Mouse (Mus musculus) cortical plate, adult 2 months (tissue): ENCODE results near the gene Gm34653. TPM values are rescaled to one million over a fixed set of nuclear protein-coding genes. Genes with fewer than 3 reads are reported as not detected.
"Not testable (repeated sequence)": the region's sequence is repeated elsewhere in the genome, so short reads cannot be mapped to it uniquely, and the experiment has no call there.

ENCODE experiments used
- H3K27ac ChIP-seq: fragments of 200-500 bp; 2 replicates; pipeline ENCODE4 v1.5.1; 2012; ENCODE audit warnings: low read length, control low read depth, inconsistent platforms; ENCODE audit not compliant: insufficient read depth
- H3K4me1 ChIP-seq: fragments of 200-500 bp; 2 replicates; pipeline ENCODE4 v1.6.1; 2011; ENCODE audit warnings: low read length; ENCODE audit not compliant: control insufficient read depth, insufficient read depth
- H3K4me3 ChIP-seq: fragments of 200-500 bp; 2 replicates; pipeline ENCODE4 v1.5.1; 2011; ENCODE audit warnings: mild to moderate bottlenecking, low read length, control low read depth; ENCODE audit not compliant: insufficient read depth
- CTCF ChIP-seq: fragments of 200-500 bp; IDR thresholded peaks from 2 replicates; pipeline ENCODE4 v1.5.1; 2011; ENCODE audit warnings: mild to moderate bottlenecking, control low read depth, low read length; ENCODE audit not compliant: insufficient read depth; ENCODE audit errors: extremely low read depth
- POLR2A ChIP-seq: fragments of 200-500 bp; IDR thresholded peaks from 2 replicates; pipeline ENCODE4 v1.6.1; 2011; ENCODE audit warnings: mild to moderate bottlenecking, low read length, control low read depth; ENCODE audit not compliant: insufficient read depth; ENCODE audit errors: extremely low read depth
- polyA plus RNA-seq: library from polyadenylated mRNA; depleted of rRNA; stranded (reverse); fragments of >200 nt; gene quantifications from 2 replicates; pipeline ENCODE4 v1.2.3, GENCODE M21; 2012

The Gm34653 gene
- polyA plus RNA-seq, 1 experiment, result not detected

- Histone ChIP-seq H3K4me3 (peak overlapping the region; percentile 68), H3K27ac (no peak overlapping the region), H3K4me1 (peaks cover 7% of the 10 kb centered on the region; the same call in 1 of the 2 replicates)
- no peak for TF ChIP-seq CTCF
- peak; percentile 95 for TF ChIP-seq POLR2A
These were observed 31.0 kb upstream of the Gm34653 start for GRCm38 (mm10) chr2:34801516-34802482.

GRCm38 (mm10) chr2:34802565-34803245, 30.1 kb upstream of the Gm34653 start:
- not testable (repeated sequence) for H3K4me1 ChIP-seq, H3K27ac ChIP-seq
- peak overlapping the region; percentile 68 for H3K4me3 ChIP-seq

- Histone ChIP-seq H3K4me3 (peak overlapping the region; percentile 68; the same call in 1 of the 2 replicates), H3K27ac (no peak overlapping the region), H3K4me1 (peaks cover 7% of the 10 kb centered on the region; the same call in 1 of the 2 replicates)
- TF ChIP-seq CTCF (no peak), POLR2A (no peak)
These were observed 29.1 kb upstream of the Gm34653 start for GRCm38 (mm10) chr2:34803746-34804145.

GRCm38 (mm10) chr2:34804172-34804571, 28.6 kb upstream of the Gm34653 start:
- no peak for TF ChIP-seq CTCF
- TF ChIP-seq POLR2A, result no peak
- H3K4me1 ChIP-seq, result peaks cover 5% of the 10 kb centered on the region; the same call in 1 of the 2 replicates
- H3K4me3 ChIP-seq, result no peak overlapping the region
- H3K27ac ChIP-seq, result no peak overlapping the region

- peaks cover 5% of the 10 kb centered on the region; the same call in 1 of the 2 replicates for H3K4me1 ChIP-seq
- no peak overlapping the region for H3K4me3 ChIP-seq
- no peak for TF ChIP-seq CTCF
- TF ChIP-seq POLR2A, result no peak
- H3K27ac ChIP-seq, result no peak overlapping the region
These were observed 28.0 kb upstream of the Gm34653 start for GRCm38 (mm10) chr2:34804815-34805214.

- H3K4me1 ChIP-seq, result peaks cover 5% of the 10 kb centered on the region; the same call in 1 of the 2 replicates
- no peak overlapping the region for H3K4me3 ChIP-seq
- H3K27ac ChIP-seq, result no peak overlapping the region
- TF ChIP-seq POLR2A (no peak), CTCF (no peak)
These were observed 27.4 kb upstream of the Gm34653 start for GRCm38 (mm10) chr2:34805364-34805950.

- peaks cover 5% of the 10 kb centered on the region; the same call in 1 of the 2 replicates for H3K4me1 ChIP-seq
- TF ChIP-seq POLR2A, result no peak
- no peak for TF ChIP-seq CTCF
- no peak overlapping the region for H3K27ac ChIP-seq
- no peak overlapping the region for H3K4me3 ChIP-seq
These were observed 24.8 kb upstream of the Gm34653 start for GRCm38 (mm10) chr2:34808057-34808456.

GRCm38 (mm10) chr2:34809568-34809967, 23.2 kb upstream of the Gm34653 start:
- Histone ChIP-seq H3K4me1 (peaks cover 2% of the 10 kb centered on the region; the same call in 1 of the 2 replicates), H3K27ac (no peak overlapping the region), H3K4me3 (no peak overlapping the region)
- TF ChIP-seq POLR2A, result no peak
- no peak for TF ChIP-seq CTCF

GRCm38 (mm10) chr2:34810775-34811174, 22.0 kb upstream of the Gm34653 start:
- no peak for TF ChIP-seq CTCF
- TF ChIP-seq POLR2A, result no peak
- no peak overlapping the region for H3K27ac ChIP-seq
- H3K4me1 ChIP-seq, result no peaks in the 10 kb centered on the region; the same call in 1 of the 2 replicates
- no peak overlapping the region for H3K4me3 ChIP-seq

GRCm38 (mm10) chr2:34812706-34813105, 20.1 kb upstream of the Gm34653 start:
- H3K4me3 ChIP-seq, result no peak overlapping the region
- no peak for TF ChIP-seq POLR2A
- H3K27ac ChIP-seq, result no peak overlapping the region
- no peaks in the 10 kb centered on the region; the same call in 1 of the 2 replicates for H3K4me1 ChIP-seq

- not testable (repeated sequence) for H3K27ac ChIP-seq, H3K4me1 ChIP-seq, H3K4me3 ChIP-seq
These were observed 16.9 kb upstream of the Gm34653 start for GRCm38 (mm10) chr2:34815893-34816292.
